Mouse (Mus musculus): ENCODE results near the gene Olfr368.

The Olfr368 gene

GRCm38 (mm10) chr2:37326215-37326614 lies at the start of gene Olfr368:
Gene Olfr368, plus strand, starts transcription at chr2:37326515.
- DNase-seq (ENCODE audit: low spot score): no peak

GRCm38 (mm10) chr2:37333321-37333720 lies 7.0 kb downstream of the Olfr368 start:
- peak; percentile 40 for DNase-seq (ENCODE audit: low spot score)

GRCm38 (mm10) chr2:37338497-37339187 lies 12.3 kb downstream of the Olfr368 start:
- DNase-seq (ENCODE audit: low spot score): peak; percentile 81

- no peak for DNase-seq (ENCODE audit: low spot score)
These were observed 25.4 kb downstream of the Olfr368 start for GRCm38 (mm10) chr2:37351671-37352070.

GRCm38 (mm10) chr2:37355571-37355970 lies 29.3 kb downstream of the Olfr368 start:
- DNase-seq (ENCODE audit: low spot score): no peak

GRCm38 (mm10) chr2:37358633-37359540 lies 32.6 kb downstream of the Olfr368 start, which contains the start of gene Pdcl:
Gene Pdcl, minus strand, starts transcription at chr2:37359332.
- peak; percentile 100 for DNase-seq (ENCODE audit: low spot score)

GRCm38 (mm10) chr2:37359908-37360307 lies 33.6 kb downstream of the Olfr368 start:
- no peak for DNase-seq (ENCODE audit: low spot score)

- DNase-seq (ENCODE audit: low spot score): peak; percentile 24
These were observed 44.3 kb downstream of the Olfr368 start for GRCm38 (mm10) chr2:37370651-37371050.

- no peak for DNase-seq (ENCODE audit: low spot score)
These were observed 49.7 kb downstream of the Olfr368 start for GRCm38 (mm10) chr2:37376018-37376417.

GRCm38 (mm10) chr2:37380189-37380588 lies 53.9 kb downstream of the Olfr368 start:
- DNase-seq (ENCODE audit: low spot score): peak; percentile 79
